Mouse (Mus musculus) neural tube, embryonic 11.5 days (tissue): ENCODE data around the gene Extl1. TPM values are rescaled to one million over a fixed set of nuclear protein-coding genes. Genes with fewer than 3 reads are reported as not detected.

Experiments
- ATAC-seq: fragments of 200-750 bp; cut with Nextera tagmentation; 2 replicates; pipeline ENCODE4 v1.8.0; 2017; ENCODE audit warnings: moderate number of reproducible peaks, mild to moderate bottlenecking, moderate TSS enrichment, moderate library complexity; ENCODE audit not compliant: insufficient read depth, low FRiP score, low TSS enrichment
- DNase-seq: peaks from one replicate; pipeline ENCODE4 v3.0.0-alpha.2; 2015; ENCODE audit warnings: low spot score
- H3K27ac ChIP-seq: fragments of 300-500 bp; sonication (generic); 2 replicates; pipeline ENCODE4 v1.5.1; 2014; ENCODE audit warnings: low read depth, mild to moderate bottlenecking, low read length
- H3K27me3 ChIP-seq: fragments of 300-500 bp; sonication (generic); 2 replicates; pipeline ENCODE4 v1.6.1; 2014; ENCODE audit warnings: mild to moderate bottlenecking, low read length, mixed read lengths; ENCODE audit not compliant: control insufficient read depth, insufficient read depth
- H3K36me3 ChIP-seq: fragments of 300-500 bp; sonication (generic); 2 replicates; pipeline ENCODE4 v1.6.1; 2014; ENCODE audit warnings: mild to moderate bottlenecking, low read length, moderate library complexity, mixed read lengths; ENCODE audit not compliant: control insufficient read depth, insufficient read depth
- H3K4me1 ChIP-seq: fragments of 300-500 bp; sonication (generic); 2 replicates; pipeline ENCODE4 v1.6.1; 2014; ENCODE audit warnings: low read length, mixed read lengths; ENCODE audit not compliant: control insufficient read depth, insufficient read depth
- H3K4me2 ChIP-seq: fragments of 300-500 bp; sonication (generic); 2 replicates; pipeline ENCODE4 v1.6.1; 2014; ENCODE audit warnings: low read depth, mild to moderate bottlenecking, moderate library complexity
- H3K4me3 ChIP-seq: fragments of 300-500 bp; sonication (generic); 2 replicates; pipeline ENCODE4 v1.5.1; 2014; ENCODE audit warnings: low read depth, low read length
- H3K9ac ChIP-seq: fragments of 300-500 bp; sonication (generic); 2 replicates; pipeline ENCODE4 v1.6.1; 2014; ENCODE audit warnings: mild to moderate bottlenecking, low read length
- H3K9me3 ChIP-seq: fragments of 300-500 bp; sonication (generic); 2 replicates; pipeline ENCODE4 v1.6.1; 2016; ENCODE audit warnings: low read length; ENCODE audit not compliant: control insufficient read depth
- WGBS: fragments of 180-500 bp; shearing (Covaris S2); extraction: QIAGEN DNeasy Blood & Tissue Kit; methylation state at CpG from one replicate; pipeline ENCODE4 v1.1.7; 2014; 5-methylcytosine and 5-hydroxymethylcytosine counted together
- polyA plus RNA-seq: library from polyadenylated mRNA; unstranded; fragments of >200 nt; fragmentation: Nextera tagmentation; extraction: Ambion mirVana; gene quantifications from 2 replicates; pipeline ENCODE4 v1.2.1, GENCODE M21; 2014

Extl1 gene
- polyA plus RNA-seq, 1 experiment from 2014 or later, result 0.24 TPM

DNA sequence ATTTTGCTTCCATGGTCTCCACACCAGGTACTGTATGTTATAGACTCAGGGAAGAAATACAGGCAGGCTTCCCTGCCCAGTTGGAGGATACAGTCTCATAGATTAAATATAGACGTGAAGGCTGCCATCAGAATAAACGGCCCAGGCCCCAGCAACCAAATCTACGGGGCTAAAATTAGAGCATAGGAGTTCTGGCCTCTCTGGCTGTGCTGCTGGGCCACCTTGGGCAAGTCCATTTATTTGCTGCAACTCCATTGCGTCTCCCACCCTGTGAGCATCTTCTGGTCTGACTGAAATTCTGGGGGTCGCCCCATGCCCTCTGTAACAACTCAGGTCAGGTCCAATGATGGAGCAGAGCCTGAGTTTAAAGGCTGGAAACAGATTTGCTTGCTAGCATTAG, 64.6 kb downstream of the Extl1 start:
- Histone ChIP-seq H3K9me3 (no peaks in the 10 kb centered on the region), H3K4me3 (no peak overlapping the region), H3K9ac (no peak overlapping the region), H3K4me1 (no peaks in the 10 kb centered on the region; the same call in 1 of the 2 replicates), H3K4me2 (no peak overlapping the region), H3K36me3 (no peaks in the 10 kb centered on the region), H3K27ac (no peak overlapping the region), H3K27me3 (no peaks in the 10 kb centered on the region)
- ATAC-seq (no peak), DNase-seq (no peak)
- WGBS, result 80% methylated on average over 5 of the region's 5 CpGs

- DNase-seq, result no peak
- Histone ChIP-seq H3K9ac (no peak overlapping the region), H3K4me2 (no peak overlapping the region), H3K4me3 (no peak overlapping the region), H3K4me1 (no peaks in the 10 kb centered on the region; the same call in 1 of the 2 replicates), H3K36me3 (no peaks in the 10 kb centered on the region), H3K27ac (no peak overlapping the region), H3K9me3 (no peaks in the 10 kb centered on the region), H3K27me3 (no peaks in the 10 kb centered on the region)
- 54% methylated on average over 16 of the region's 16 CpGs for WGBS
- ATAC-seq, result no peak
Observed at GRCm38 (mm10) chr4:134316390-134316789, 67.3 kb downstream of the Extl1 start.

DNA sequence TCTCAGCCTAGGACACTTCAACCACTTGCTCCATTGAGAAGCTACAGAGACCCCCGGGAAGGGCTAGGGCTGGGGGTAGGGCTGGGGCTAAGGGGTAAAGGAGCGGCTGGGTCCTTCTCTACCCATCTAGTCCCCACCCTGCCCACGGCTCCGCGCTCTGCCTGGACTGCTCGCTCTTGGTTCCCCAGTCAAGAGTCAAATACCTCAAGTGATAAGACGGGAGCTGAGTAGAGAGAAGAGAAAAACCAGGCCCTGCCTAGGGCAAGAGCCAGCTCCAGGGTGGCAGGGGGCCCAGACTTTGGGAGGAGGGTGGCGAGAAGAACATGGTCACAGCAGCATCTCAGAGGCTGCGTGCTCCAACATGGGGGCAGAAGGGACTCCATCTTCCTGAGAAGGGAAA, 68.2 kb downstream of the Extl1 start:
- WGBS, result 78% methylated on average over 9 of the region's 9 CpGs
- Histone ChIP-seq H3K4me1 (no peaks in the 10 kb centered on the region; the same call in 1 of the 2 replicates), H3K27ac (no peak overlapping the region), H3K36me3 (no peaks in the 10 kb centered on the region), H3K27me3 (no peaks in the 10 kb centered on the region), H3K4me3 (no peak overlapping the region), H3K9ac (no peak overlapping the region; the same call in 1 of the 2 replicates), H3K9me3 (no peaks in the 10 kb centered on the region), H3K4me2 (peak overlapping the region; percentile 2; the same call in 1 of the 2 replicates)
- DNase-seq (no peak), ATAC-seq (no peak)

GRCm38 (mm10) chr4:134314876-134315275, 68.8 kb downstream of the Extl1 start, which contains the start of gene Trim63:
Trim63 (plus strand) TSS chr4:134315120.
- ATAC-seq, result no peak
- Histone ChIP-seq H3K4me1 (no peaks in the 10 kb centered on the region; the same call in 1 of the 2 replicates), H3K9ac (peak within 1 kb of the TSS; percentile 29; the same call in 1 of the 2 replicates), H3K36me3 (no peaks in the 10 kb centered on the region), H3K27ac (no peak within 1 kb of the TSS), H3K4me2 (peak within 1 kb of the TSS; percentile 5; the same call in 1 of the 2 replicates), H3K9me3 (no peaks in the 10 kb centered on the region), H3K4me3 (no peak within 1 kb of the TSS), H3K27me3 (no peaks in the 10 kb centered on the region)
- 18% methylated on average over 11 of the region's 11 CpGs for WGBS
- DNase-seq, result no peak

DNA sequence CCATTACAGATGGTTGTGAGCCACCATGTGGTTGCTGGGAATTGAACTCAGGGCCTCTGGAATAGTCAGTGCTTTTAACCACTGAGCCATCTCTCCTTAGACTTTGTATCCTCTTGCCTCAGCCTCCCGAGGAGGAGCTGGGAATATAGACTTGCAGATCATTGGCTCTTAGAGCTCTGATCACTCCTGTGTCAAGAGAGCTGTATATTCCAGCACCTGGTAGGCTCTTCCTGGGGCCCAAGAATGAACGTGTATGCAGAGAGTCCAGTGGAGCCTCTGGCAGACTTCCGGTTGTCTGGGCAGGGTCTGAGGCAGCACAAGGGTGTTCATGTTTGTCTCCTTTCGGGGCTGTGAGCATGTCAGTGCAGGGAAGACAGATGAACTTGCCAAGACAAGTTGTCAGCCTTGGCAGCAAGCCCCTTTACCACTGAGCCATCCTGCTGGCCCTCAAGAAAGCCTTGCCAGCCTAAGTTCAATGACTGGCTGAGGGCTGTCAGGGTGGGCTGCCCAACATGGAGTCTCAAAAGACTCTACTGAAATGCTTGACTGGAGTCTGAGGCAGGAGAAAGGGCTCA, 69.5 kb downstream of the Extl1 start:
- H3K4me3 ChIP-seq, result no peak overlapping the region
- no peaks in the 10 kb centered on the region; the same call in 1 of the 2 replicates for H3K4me1 ChIP-seq
- H3K9me3 ChIP-seq, result no peaks in the 10 kb centered on the region
- no peaks in the 10 kb centered on the region for H3K36me3 ChIP-seq
- no peak for DNase-seq
- no peaks in the 10 kb centered on the region for H3K27me3 ChIP-seq
- WGBS, result 81% methylated on average over 4 of the region's 4 CpGs
- no peak overlapping the region for H3K4me2 ChIP-seq
- no peak overlapping the region for H3K27ac ChIP-seq
- H3K9ac ChIP-seq, result no peak overlapping the region
- no peak for ATAC-seq

DNA sequence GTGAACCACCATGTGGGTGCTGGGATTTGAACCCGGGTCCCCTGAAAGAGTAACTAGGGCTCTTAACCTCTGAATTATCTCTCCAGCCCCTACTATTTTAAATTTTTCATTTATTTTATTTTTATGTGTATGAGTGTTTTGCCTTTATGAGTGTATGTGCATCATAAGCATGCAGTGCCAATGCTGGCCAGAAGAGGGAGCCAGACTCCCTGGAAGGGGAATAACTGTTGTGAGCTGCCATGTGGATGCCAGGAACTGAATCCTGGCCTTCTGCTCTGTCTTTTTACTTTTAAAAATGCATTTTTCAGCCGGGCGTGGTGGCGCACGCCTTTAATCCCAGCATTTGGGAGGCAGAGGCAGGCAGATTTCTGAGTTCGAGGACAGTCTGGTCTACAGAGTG, 70.7 kb downstream of the Extl1 start:
- ATAC-seq, result no peak
- WGBS, result 94% methylated on average over 6 of the region's 6 CpGs

GRCm38 (mm10) chr4:134312341-134312740, 71.3 kb downstream of the Extl1 start:
- ATAC-seq (no peak), DNase-seq (no peak)
- H3K27ac ChIP-seq, result no peak overlapping the region
- H3K27me3 ChIP-seq, result no peaks in the 10 kb centered on the region
- H3K4me3 ChIP-seq, result no peak overlapping the region
- no peak overlapping the region for H3K4me2 ChIP-seq
- H3K9ac ChIP-seq, result no peak overlapping the region
- WGBS, result 93% methylated on average over 5 of the region's 5 CpGs
- H3K9me3 ChIP-seq, result no peaks in the 10 kb centered on the region
- no peaks in the 10 kb centered on the region; the same call in 1 of the 2 replicates for H3K4me1 ChIP-seq
- H3K36me3 ChIP-seq, result no peaks in the 10 kb centered on the region

More for the DNA sequence above, 70.7 kb downstream of the Extl1 start:
- H3K27ac ChIP-seq, result no peak overlapping the region
- DNase-seq, result no peak
- no peaks in the 10 kb centered on the region for H3K9me3 ChIP-seq
- no peaks in the 10 kb centered on the region for H3K36me3 ChIP-seq
- no peak overlapping the region for H3K4me3 ChIP-seq
- H3K4me2 ChIP-seq, result no peak overlapping the region
- no peak overlapping the region for H3K9ac ChIP-seq
- H3K4me1 ChIP-seq, result no peaks in the 10 kb centered on the region; the same call in 1 of the 2 replicates
- H3K27me3 ChIP-seq, result no peaks in the 10 kb centered on the region

- no peak for ATAC-seq
Observed at GRCm38 (mm10) chr4:134311784-134312183, 71.9 kb downstream of the Extl1 start.

DNA sequence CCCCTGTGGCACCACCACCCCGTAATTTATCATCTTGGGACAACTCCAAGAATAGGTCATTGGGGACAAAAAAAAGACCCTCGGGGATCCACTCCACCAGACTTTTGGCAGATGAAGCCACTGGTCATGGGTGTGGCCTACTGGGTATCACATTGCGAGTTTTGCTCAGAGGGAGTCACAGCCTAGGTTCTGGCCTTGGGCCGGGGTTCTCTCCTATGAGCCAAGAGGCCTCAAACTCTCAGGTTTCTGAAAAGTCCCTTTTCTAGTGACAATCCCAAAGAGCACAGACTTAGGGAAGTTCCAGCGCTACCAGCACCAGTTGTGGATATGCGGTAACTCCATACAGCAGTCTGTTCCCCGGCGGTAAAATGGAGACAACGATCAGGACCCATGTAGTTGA, 73.0 kb downstream of the Extl1 start:
- H3K9me3 ChIP-seq, result no peaks in the 10 kb centered on the region
- H3K4me1 ChIP-seq, result no peaks in the 10 kb centered on the region; the same call in 1 of the 2 replicates
- no peaks in the 10 kb centered on the region for H3K36me3 ChIP-seq
- H3K4me2 ChIP-seq, result no peak overlapping the region
- no peaks in the 10 kb centered on the region for H3K27me3 ChIP-seq
- ATAC-seq (no peak), DNase-seq (no peak)
- H3K27ac ChIP-seq, result no peak overlapping the region
- WGBS, result 88% methylated on average over 9 of the region's 9 CpGs
- H3K4me3 ChIP-seq, result no peak overlapping the region
- H3K9ac ChIP-seq, result no peak overlapping the region

More at GRCm38 (mm10) chr4:134311784-134312183, 71.9 kb downstream of the Extl1 start:
- DNase-seq, result no peak
- 86% methylated on average over 9 of the region's 9 CpGs for WGBS
- Histone ChIP-seq H3K4me1 (no peaks in the 10 kb centered on the region; the same call in 1 of the 2 replicates), H3K4me2 (no peak overlapping the region), H3K36me3 (no peaks in the 10 kb centered on the region), H3K4me3 (no peak overlapping the region), H3K27me3 (no peaks in the 10 kb centered on the region), H3K9me3 (no peaks in the 10 kb centered on the region), H3K27ac (no peak overlapping the region), H3K9ac (no peak overlapping the region)
